Mouse (Mus musculus) lung, adult 2 months (tissue): ENCODE results near the gene Fbxo36.

Source experiments
- CTCF ChIP-seq: fragments of 200-500 bp; IDR thresholded peaks from 2 replicates; pipeline ENCODE4 v1.5.1; 2011; ENCODE audit warnings: mild to moderate bottlenecking, low read length, control low read depth; ENCODE audit not compliant: insufficient read depth
- POLR2A ChIP-seq: fragments of 200-500 bp; IDR thresholded peaks from 2 replicates; pipeline ENCODE4 v1.6.1; 2011; ENCODE audit warnings: low read depth, mild to moderate bottlenecking, control low read depth, low read length, borderline replicate concordance; ENCODE audit errors: extremely low read depth

- TF ChIP-seq POLR2A (peak; percentile 41; the same call in 1 of the 2 replicates), CTCF (no peak)
Observed at GRCm38 (mm10) chr1:84839309-84840017, at the start of gene Fbxo36.
